Mouse (Mus musculus) ES-Bruce4 (cell line): ENCODE results near the gene Zmynd11.

ENCODE experiments used
- CTCF ChIP-seq: IDR thresholded peaks from one replicate; pipeline ENCODE4 v1.8.1; 2011; ENCODE audit warnings: low read depth, low read length
- EP300 ChIP-seq: IDR thresholded peaks from 2 replicates; pipeline ENCODE4 v1.6.1; 2011; ENCODE audit warnings: low read depth, low read length; ENCODE audit not compliant: insufficient read depth
- POLR2A ChIP-seq: IDR thresholded peaks from one replicate; pipeline ENCODE4 v1.8.1; 2011; ENCODE audit warnings: low read length; ENCODE audit not compliant: insufficient read depth

- TF ChIP-seq POLR2A (no peak), CTCF (peak; percentile 52), EP300 (no peak)
Observed at GRCm38 (mm10) chr13:9636505-9636904, 128.6 kb downstream of the Zmynd11 start.
